Mouse (Mus musculus): Measurements from ENCODE around the gene Med26. TPM values are rescaled to one million over a fixed set of nuclear protein-coding genes. Genes with fewer than 3 reads are reported as not detected.

Med26 gene
- polyA plus RNA-seq, 1 experiment, result 7.6 TPM

GRCm38 (mm10) chr8:72491680-72492621 lies 56.1 kb downstream of the Med26 start, which contains the start of gene Slc35e1:
Slc35e1 (minus strand) TSS chr8:72492614.
- Histone ChIP-seq H3K4me2 (ENCODE audit: low read depth) (peak within 1 kb of the TSS; percentile 96), H3ac (ENCODE audit: control insufficient read depth, insufficient read length) (peak within 1 kb of the TSS; percentile 71), H3K4me3 (peak within 1 kb of the TSS; percentile 50), H3K79me2 (ENCODE audit: control insufficient read depth, insufficient read depth) (peaks cover 44% of the 10 kb centered on the region), H3K27me3 (ENCODE audit: control insufficient read depth, insufficient read depth, insufficient read length) (no peaks in the 10 kb centered on the region), H3K36me3 (ENCODE audit: control insufficient read depth, insufficient read depth) (peaks cover 11% of the 10 kb centered on the region)
- TF ChIP-seq TCF3 (IDR thresholded peaks at IDR 0.05; ENCODE audit: insufficient read length, low read depth) (no peak), MYOD1 (IDR thresholded peaks at IDR 0.05; ENCODE audit: control insufficient read depth in 1 of 3, insufficient read length in 2 of 3, low read depth in 2 of 3) (peak in 1 of 3 experiments; percentile 1), POLR2A (IDR thresholded peaks at IDR 0.05; ENCODE audit: insufficient read length, low read depth) (no peak), TCF12 (IDR thresholded peaks at IDR 0.05; ENCODE audit: insufficient read depth, poor library complexity, severe bottlenecking) (no peak), USF1 (IDR thresholded peaks at IDR 0.05; ENCODE audit: low read depth) (no peak), REST (IDR thresholded peaks at IDR 0.05; ENCODE audit: insufficient read depth, insufficient read length) (no peak)

GRCm38 (mm10) chr8:72491017-72491416 lies 57.1 kb downstream of the Med26 start:
- H3K36me3 ChIP-seq (ENCODE audit: control insufficient read depth, insufficient read depth), result peaks cover 11% of the 10 kb centered on the region
- peaks cover 44% of the 10 kb centered on the region for H3K79me2 ChIP-seq (ENCODE audit: control insufficient read depth, insufficient read depth)
- H3K4me3 ChIP-seq, result peak overlapping the region; percentile 50
- H3K4me2 ChIP-seq (ENCODE audit: low read depth), result peak overlapping the region; percentile 96
- no peak overlapping the region for H3ac ChIP-seq (ENCODE audit: control insufficient read depth, insufficient read length)
- TF ChIP-seq TCF3 (IDR thresholded peaks at IDR 0.05; ENCODE audit: insufficient read length, low read depth) (no peak), POLR2AphosphoS2 (IDR thresholded peaks at IDR 0.05; ENCODE audit: insufficient read length, low read depth) (no peak), REST (IDR thresholded peaks at IDR 0.05; ENCODE audit: insufficient read depth, insufficient read length) (no peak), MAX (IDR thresholded peaks at IDR 0.05; ENCODE audit: low read depth) (no peak), POLR2A (IDR thresholded peaks at IDR 0.05; ENCODE audit: insufficient read length, low read depth) (no peak), CEBPB (IDR thresholded peaks at IDR 0.05; ENCODE audit: insufficient read depth, poor library complexity, severe bottlenecking) (no peak), USF1 (IDR thresholded peaks at IDR 0.05; ENCODE audit: low read depth) (no peak), E2F4 (IDR thresholded peaks at IDR 0.05; ENCODE audit: insufficient read depth) (no peak), MYOD1 (IDR thresholded peaks at IDR 0.05; ENCODE audit: control insufficient read depth in 1 of 3, insufficient read length in 2 of 3, low read depth in 2 of 3) (no peak), SRF (IDR thresholded peaks at IDR 0.05; ENCODE audit: control insufficient read depth, insufficient read length, low read depth) (no peak)
- no peaks in the 10 kb centered on the region for H3K27me3 ChIP-seq (ENCODE audit: control insufficient read depth, insufficient read depth, insufficient read length)

DNA sequence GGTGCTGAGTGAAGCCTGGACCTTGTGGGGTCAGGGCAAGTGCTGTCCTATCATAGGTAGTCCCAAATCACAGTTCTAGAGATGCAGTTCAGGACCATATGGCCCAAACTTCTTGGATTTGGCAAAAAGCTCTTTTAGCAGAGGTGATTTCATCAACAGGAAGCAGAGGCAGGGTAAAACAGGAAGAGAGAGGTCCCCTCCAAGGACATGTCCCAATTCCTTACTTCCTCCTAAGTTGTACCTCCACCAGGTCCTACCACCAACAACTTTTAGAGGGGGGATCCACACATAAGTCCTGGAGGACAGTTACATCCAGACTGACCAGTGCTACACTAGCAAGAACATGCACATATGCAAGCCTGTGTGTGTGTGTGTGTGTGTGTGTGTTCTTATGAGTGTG lies 61.1 kb downstream of the Med26 start:
- H3K27me3 ChIP-seq (ENCODE audit: control insufficient read depth, insufficient read depth, insufficient read length), result no peaks in the 10 kb centered on the region
- H3K36me3 ChIP-seq (ENCODE audit: control insufficient read depth, insufficient read depth), result peaks cover 6% of the 10 kb centered on the region
- TF ChIP-seq MYOG (IDR thresholded peaks at IDR 0.05; ENCODE audit: control insufficient read depth in 1 of 3, insufficient read depth in 1 of 3, insufficient read length in 2 of 3, low read depth in 2 of 3) (no peak), SRF (IDR thresholded peaks at IDR 0.05; ENCODE audit: control insufficient read depth, insufficient read length, low read depth) (no peak), MAX (IDR thresholded peaks at IDR 0.05; ENCODE audit: low read depth) (no peak), TCF12 (IDR thresholded peaks at IDR 0.05; ENCODE audit: insufficient read depth, poor library complexity, severe bottlenecking) (no peak), POLR2AphosphoS2 (IDR thresholded peaks at IDR 0.05; ENCODE audit: insufficient read length, low read depth) (no peak), CEBPB (IDR thresholded peaks at IDR 0.05; ENCODE audit: insufficient read depth, poor library complexity, severe bottlenecking) (no peak), MYOD1 (IDR thresholded peaks at IDR 0.05; ENCODE audit: control insufficient read depth in 1 of 3, insufficient read length in 2 of 3, low read depth in 2 of 3) (no peak), POLR2A (IDR thresholded peaks at IDR 0.05; ENCODE audit: insufficient read length, low read depth) (no peak), E2F4 (IDR thresholded peaks at IDR 0.05; ENCODE audit: insufficient read depth) (no peak), REST (IDR thresholded peaks at IDR 0.05; ENCODE audit: insufficient read depth, insufficient read length) (no peak), USF1 (IDR thresholded peaks at IDR 0.05; ENCODE audit: low read depth) (no peak), TCF3 (IDR thresholded peaks at IDR 0.05; ENCODE audit: insufficient read length, low read depth) (no peak)
- H3ac ChIP-seq (ENCODE audit: control insufficient read depth, insufficient read length), result no peak overlapping the region
- peaks cover 25% of the 10 kb centered on the region for H3K79me2 ChIP-seq (ENCODE audit: control insufficient read depth, insufficient read depth)
- no peak overlapping the region for H3K4me2 ChIP-seq (ENCODE audit: low read depth)
- H3K4me3 ChIP-seq, result no peak overlapping the region

GRCm38 (mm10) chr8:72485456-72486199 lies 62.4 kb downstream of the Med26 start:
- no peaks in the 10 kb centered on the region for H3K27me3 ChIP-seq (ENCODE audit: control insufficient read depth, insufficient read depth, insufficient read length)
- peaks cover 6% of the 10 kb centered on the region for H3K36me3 ChIP-seq (ENCODE audit: control insufficient read depth, insufficient read depth)
- no peak overlapping the region for H3ac ChIP-seq (ENCODE audit: control insufficient read depth, insufficient read length)
- H3K4me3 ChIP-seq, result no peak overlapping the region
- H3K79me2 ChIP-seq (ENCODE audit: control insufficient read depth, insufficient read depth), result peaks cover 12% of the 10 kb centered on the region
- no peak for TF ChIP-seq TCF12 (IDR thresholded peaks at IDR 0.05; ENCODE audit: insufficient read depth, poor library complexity, severe bottlenecking)
- no peak overlapping the region for H3K4me2 ChIP-seq (ENCODE audit: low read depth)
